Mouse (Mus musculus) forebrain, embryonic 11.5 days (tissue): Measurements from ENCODE around the gene Alyref2. TPM values are rescaled to one million over a fixed set of nuclear protein-coding genes. Genes with fewer than 3 reads are reported as not detected.
A peak's percentile ranks its signal among the peaks of the same experiment; 100 is the strongest.

Experiments
- ATAC-seq: fragments of 200-750 bp; cut with Nextera tagmentation; replicated peaks from 2 replicates; pipeline ENCODE4 v1.8.0; 2017; ENCODE audit warnings: moderate TSS enrichment; ENCODE audit not compliant: low FRiP score
- DNase-seq: peaks from one replicate; pipeline ENCODE4 v3.0.0-alpha.2; 2017; ENCODE audit warnings: low spot score
- H3K27ac ChIP-seq: fragments of 300-500 bp; sonication (generic); 2 replicates; pipeline ENCODE4 v1.5.1; 2014; ENCODE audit warnings: low read depth, low read length
- H3K27me3 ChIP-seq: fragments of 300-500 bp; sonication (generic); 2 replicates; pipeline ENCODE4 v1.6.1; 2014; ENCODE audit warnings: mild to moderate bottlenecking, low read length, mixed read lengths; ENCODE audit not compliant: control insufficient read depth, insufficient read depth
- H3K36me3 ChIP-seq: fragments of 300-500 bp; sonication (generic); 2 replicates; pipeline ENCODE4 v1.6.1; 2014; ENCODE audit warnings: mild to moderate bottlenecking, low read length, moderate library complexity, mixed read lengths; ENCODE audit not compliant: control insufficient read depth, insufficient read depth
- H3K4me1 ChIP-seq: fragments of 300-500 bp; sonication (generic); replicated peaks from 2 replicates; pipeline ENCODE4 v1.6.1; 2014; ENCODE audit warnings: low read length, mixed read lengths; ENCODE audit not compliant: control insufficient read depth, insufficient read depth
- H3K4me2 ChIP-seq: fragments of 300-500 bp; sonication (generic); 2 replicates; pipeline ENCODE4 v1.6.1; 2014; ENCODE audit warnings: low read depth, mild to moderate bottlenecking, low read length, moderate library complexity, mixed read lengths; ENCODE audit not compliant: severe bottlenecking
- H3K4me3 ChIP-seq: fragments of 300-500 bp; sonication (generic); 2 replicates; pipeline ENCODE4 v1.5.1; 2014; ENCODE audit warnings: low read depth, low read length
- H3K9ac ChIP-seq: fragments of 300-500 bp; sonication (generic); 2 replicates; pipeline ENCODE4 v1.6.1; 2014; ENCODE audit warnings: low read length
- H3K9me3 ChIP-seq: fragments of 300-500 bp; sonication (generic); 2 replicates; pipeline ENCODE4 v1.6.1; 2016; ENCODE audit warnings: low read length, mixed read lengths; ENCODE audit not compliant: control insufficient read depth
- WGBS: fragments of 180-500 bp; shearing (Covaris S2); extraction: QIAGEN DNeasy Blood & Tissue Kit; methylation state at CpG from one replicate; pipeline ENCODE4 v1.1.7; 2014; 5-methylcytosine and 5-hydroxymethylcytosine counted together
- polyA plus RNA-seq: library from polyadenylated mRNA; unstranded; fragments of >200 nt; fragmentation: Nextera tagmentation; extraction: Ambion mirVana; gene quantifications from 2 replicates; pipeline ENCODE4 v1.2.1, GENCODE M21; 2014

The Alyref2 gene
- polyA plus RNA-seq, 1 experiment from 2014 or later: 13.5 TPM

- H3K9ac ChIP-seq: no peak overlapping the region
- 64% methylated on average over 27 of the region's 27 CpGs for WGBS
- no peaks in the 10 kb centered on the region for H3K36me3 ChIP-seq
- peak overlapping the region; percentile 8; the same call in 1 of the 2 replicates for H3K4me2 ChIP-seq
- DNase-seq: no peak
- H3K4me1 ChIP-seq: no peaks in the 10 kb centered on the region
- no peaks in the 10 kb centered on the region for H3K27me3 ChIP-seq
- peak overlapping the region; percentile 15; the same call in 1 of the 2 replicates for H3K4me3 ChIP-seq
- peaks cover 2% of the 10 kb centered on the region; the same call in 1 of the 2 replicates for H3K9me3 ChIP-seq
- H3K27ac ChIP-seq: no peak overlapping the region
- no peak for ATAC-seq
These were observed 25.3 kb upstream of the Alyref2 start for GRCm38 (mm10) chr1:171477758-171478545.

GRCm38 (mm10) chr1:171478968-171479367 lies 24.3 kb upstream of the Alyref2 start:
- WGBS: 65% methylated on average over 2 of the region's 2 CpGs
- ATAC-seq (no peak), DNase-seq (peak; percentile 72)
- Histone ChIP-seq H3K4me2 (no peak overlapping the region), H3K4me3 (no peak overlapping the region), H3K9me3 (peaks cover 4% of the 10 kb centered on the region; the same call in 1 of the 2 replicates), H3K4me1 (no peaks in the 10 kb centered on the region), H3K27ac (no peak overlapping the region), H3K9ac (no peak overlapping the region), H3K36me3 (no peaks in the 10 kb centered on the region), H3K27me3 (no peaks in the 10 kb centered on the region)

DNA sequence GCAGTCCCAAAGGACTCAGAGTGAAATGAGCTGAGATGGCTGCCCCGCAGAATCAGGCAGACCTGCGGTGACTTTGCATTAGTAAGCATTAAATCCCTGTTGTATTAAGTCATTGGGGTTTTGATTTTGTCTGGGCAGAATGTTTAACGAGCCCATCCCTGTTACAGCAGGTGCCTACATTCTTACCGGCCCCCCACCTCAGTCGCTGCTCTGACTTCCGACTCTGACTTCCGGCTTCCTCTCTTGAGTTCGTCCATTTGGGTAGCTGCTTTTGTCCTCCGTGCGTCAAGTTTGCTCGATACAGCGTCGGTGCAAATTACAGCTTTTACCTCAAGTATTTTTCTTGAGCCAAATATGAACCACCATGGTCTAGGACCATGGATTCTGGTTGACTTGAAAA lies 9.0 kb upstream of the Alyref2 start:
- peaks cover 5% of the 10 kb centered on the region for H3K9me3 ChIP-seq
- H3K4me2 ChIP-seq: no peak overlapping the region
- H3K36me3 ChIP-seq: no peaks in the 10 kb centered on the region
- H3K27me3 ChIP-seq: no peaks in the 10 kb centered on the region
- 90% methylated on average over 13 of the region's 13 CpGs for WGBS
- H3K27ac ChIP-seq: no peak overlapping the region
- H3K4me1 ChIP-seq: no peaks in the 10 kb centered on the region
- no peak overlapping the region for H3K9ac ChIP-seq
- no peak for ATAC-seq
- no peak overlapping the region for H3K4me3 ChIP-seq
- DNase-seq: no peak

GRCm38 (mm10) chr1:171495371-171495770 lies 7.9 kb upstream of the Alyref2 start:
- Histone ChIP-seq H3K36me3 (no peaks in the 10 kb centered on the region), H3K27me3 (no peaks in the 10 kb centered on the region), H3K9ac (no peak overlapping the region), H3K4me3 (no peak overlapping the region), H3K4me2 (no peak overlapping the region), H3K4me1 (no peaks in the 10 kb centered on the region), H3K27ac (no peak overlapping the region), H3K9me3 (peaks cover 3% of the 10 kb centered on the region)
- DNase-seq: no peak
- no peak for ATAC-seq
- 91% methylated on average over 6 of the region's 6 CpGs for WGBS

GRCm38 (mm10) chr1:171499856-171500255 lies 3.4 kb upstream of the Alyref2 start:
- Histone ChIP-seq H3K27ac (no peak overlapping the region), H3K4me3 (no peak overlapping the region), H3K9ac (no peak overlapping the region), H3K4me2 (no peak overlapping the region), H3K9me3 (no peaks in the 10 kb centered on the region), H3K27me3 (no peaks in the 10 kb centered on the region), H3K36me3 (no peaks in the 10 kb centered on the region), H3K4me1 (peaks cover 2% of the 10 kb centered on the region; the same call in 1 of the 2 replicates)
- 87% methylated on average over 5 of the region's 5 CpGs for WGBS
- DNase-seq: no peak
- no peak for ATAC-seq

DNA sequence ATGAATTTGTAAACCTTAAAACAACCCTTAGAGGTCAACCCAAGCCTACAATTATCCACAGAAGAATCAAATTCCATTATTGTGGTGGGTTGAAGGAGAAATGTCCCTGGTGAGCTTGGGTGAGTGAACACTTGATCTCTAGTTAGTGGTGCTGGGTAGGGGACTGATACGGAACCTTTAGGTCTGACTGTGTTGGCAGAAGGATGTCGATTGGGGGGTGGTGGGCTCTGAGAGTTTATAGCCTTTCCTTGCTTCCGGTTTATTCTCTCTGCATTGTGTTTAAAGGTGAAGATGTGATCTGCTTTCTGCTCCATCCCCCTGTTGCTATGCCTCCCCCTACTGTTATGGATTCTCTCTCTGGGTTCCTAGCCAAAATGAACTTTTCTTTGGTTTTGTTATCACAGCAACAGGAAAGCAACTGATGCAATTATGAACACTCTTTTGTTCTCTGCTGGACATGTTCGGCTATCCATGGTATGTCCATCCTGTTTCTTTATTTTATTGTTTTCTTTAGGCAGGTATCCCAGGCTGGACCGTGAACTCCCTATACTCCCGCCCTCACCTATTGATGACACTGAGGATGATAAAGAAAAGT lies 2.2 kb upstream of the Alyref2 start:
- Histone ChIP-seq H3K36me3 (no peaks in the 10 kb centered on the region), H3K4me1 (peaks cover 2% of the 10 kb centered on the region; the same call in 1 of the 2 replicates), H3K27ac (no peak overlapping the region), H3K9ac (no peak overlapping the region), H3K4me2 (no peak overlapping the region), H3K27me3 (no peaks in the 10 kb centered on the region), H3K9me3 (no peaks in the 10 kb centered on the region), H3K4me3 (no peak overlapping the region)
- 68% methylated on average over 6 of the region's 6 CpGs for WGBS
- DNase-seq (no peak), ATAC-seq (no peak)

- 6% methylated on average over 5 of the region's 5 CpGs for WGBS
- peak; percentile 61 for DNase-seq
- H3K27me3 ChIP-seq: no peaks in the 10 kb centered on the region
- no peaks in the 10 kb centered on the region for H3K9me3 ChIP-seq
- ATAC-seq: no peak
- H3K27ac ChIP-seq: peak overlapping the region; percentile 66; the same call in 1 of the 2 replicates
- peak overlapping the region; percentile 37 for H3K9ac ChIP-seq
- no peaks in the 10 kb centered on the region for H3K36me3 ChIP-seq
- peak overlapping the region; percentile 9; the same call in 1 of the 2 replicates for H3K4me3 ChIP-seq
- peak overlapping the region; percentile 36; the same call in 1 of the 2 replicates for H3K4me2 ChIP-seq
- peaks cover 2% of the 10 kb centered on the region; the same call in 1 of the 2 replicates for H3K4me1 ChIP-seq
These were observed 1.6 kb upstream of the Alyref2 start for GRCm38 (mm10) chr1:171501636-171502080.

GRCm38 (mm10) chr1:171502388-171503249 lies 659 bp upstream of the Alyref2 start:
- H3K4me2 ChIP-seq: peak overlapping the region; percentile 11; the same call in 1 of the 2 replicates
- no peaks in the 10 kb centered on the region for H3K9me3 ChIP-seq
- WGBS: under 1% methylated on average over 14 of the region's 14 CpGs
- H3K36me3 ChIP-seq: no peaks in the 10 kb centered on the region
- peak; percentile 76 for DNase-seq
- peak; percentile 87 for ATAC-seq
- H3K27ac ChIP-seq: peak overlapping the region; percentile 95
- H3K4me1 ChIP-seq: peaks cover 2% of the 10 kb centered on the region; the same call in 1 of the 2 replicates
- no peaks in the 10 kb centered on the region for H3K27me3 ChIP-seq
- no peak overlapping the region; the same call in 1 of the 2 replicates for H3K9ac ChIP-seq
- H3K4me3 ChIP-seq: no peak overlapping the region; the same call in 1 of the 2 replicates
